Mouse (Mus musculus): Measurements from ENCODE around the gene Prkar2b. TPM values are rescaled to one million over a fixed set of nuclear protein-coding genes. Genes with fewer than 3 reads are reported as not detected.

The Prkar2b gene
- polyA plus RNA-seq, 1 experiment = 16.2 TPM

DNA sequence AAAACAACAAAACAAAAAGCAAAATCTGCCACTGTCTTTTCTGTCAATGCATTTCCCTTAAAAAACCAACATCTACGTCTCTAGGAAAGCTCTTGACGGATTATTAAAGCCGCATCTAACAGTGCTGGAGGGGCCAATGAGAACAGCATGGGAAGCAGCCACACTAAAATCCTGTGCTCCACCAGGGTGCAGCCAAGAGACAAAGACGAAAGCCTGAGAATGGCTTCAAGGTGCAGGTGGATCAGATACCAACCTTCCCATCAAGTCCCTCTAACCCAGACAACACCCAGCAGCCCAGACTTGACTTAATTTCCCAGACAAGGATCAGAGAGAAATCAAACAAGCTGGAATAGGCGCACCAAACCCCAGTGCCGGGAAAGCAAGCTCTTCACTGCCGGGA lies 84.6 kb downstream of the Prkar2b start:
- no peak overlapping the region for H3K4me3 ChIP-seq
- no peaks in the 10 kb centered on the region for H3K79me2 ChIP-seq (ENCODE audit: control insufficient read depth, insufficient read depth)
- no peak overlapping the region for H3K4me2 ChIP-seq (ENCODE audit: low read depth)
- no peaks in the 10 kb centered on the region for H3K27me3 ChIP-seq (ENCODE audit: control insufficient read depth, insufficient read depth, insufficient read length)
- no peaks in the 10 kb centered on the region for H3K36me3 ChIP-seq (ENCODE audit: control insufficient read depth, insufficient read depth)
- TF ChIP-seq POLR2A (IDR thresholded peaks at IDR 0.05; ENCODE audit: insufficient read length, low read depth) = no peak
- H3ac ChIP-seq (ENCODE audit: control insufficient read depth, insufficient read length) = no peak overlapping the region

DNA sequence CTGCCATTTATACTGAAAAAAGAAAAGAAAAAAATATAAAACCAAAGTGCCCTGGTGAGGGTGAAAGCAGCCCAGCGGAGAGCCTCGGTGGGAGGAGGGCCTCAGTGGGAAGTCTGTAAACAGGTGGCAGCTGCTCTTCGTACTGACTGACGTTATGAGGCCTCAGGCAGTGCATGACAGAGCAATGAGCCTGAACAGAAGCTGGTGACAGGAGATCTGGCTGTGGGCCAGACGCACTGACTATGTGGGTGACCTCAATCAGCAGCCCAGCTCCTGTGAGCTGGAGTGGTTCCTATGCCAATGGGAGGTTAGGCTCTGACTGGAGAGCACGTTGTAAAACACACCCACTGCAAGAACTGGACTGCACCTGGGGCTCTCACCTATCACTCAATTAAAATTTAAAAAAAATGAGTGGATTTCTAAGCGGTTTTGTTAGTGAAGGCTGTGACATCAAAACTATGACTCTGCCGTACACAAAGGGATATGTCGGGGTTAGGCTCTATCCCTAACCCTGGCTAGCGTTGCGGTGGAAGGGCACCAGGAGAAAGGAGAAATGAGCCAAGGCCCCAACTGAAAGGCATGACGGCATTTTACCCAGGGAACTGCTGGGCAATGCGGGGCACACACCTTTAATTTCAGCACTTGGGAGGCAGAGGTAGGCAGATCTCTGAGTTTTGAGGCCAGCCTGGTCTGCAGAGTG lies 87.5 kb downstream of the Prkar2b start:
- H3K79me2 ChIP-seq (ENCODE audit: control insufficient read depth, insufficient read depth) = no peaks in the 10 kb centered on the region
- no peak overlapping the region for H3K4me3 ChIP-seq
- no peak overlapping the region for H3ac ChIP-seq (ENCODE audit: control insufficient read depth, insufficient read length)
- no peaks in the 10 kb centered on the region for H3K27me3 ChIP-seq (ENCODE audit: control insufficient read depth, insufficient read depth, insufficient read length)
- peak overlapping the region; percentile 37 for H3K4me2 ChIP-seq (ENCODE audit: low read depth)
- TF ChIP-seq MAX (IDR thresholded peaks at IDR 0.05; ENCODE audit: low read depth) (no peak), TCF3 (IDR thresholded peaks at IDR 0.05; ENCODE audit: insufficient read length, low read depth) (peak; percentile 19), POLR2AphosphoS2 (IDR thresholded peaks at IDR 0.05; ENCODE audit: insufficient read length, low read depth) (no peak), SRF (IDR thresholded peaks at IDR 0.05; ENCODE audit: control insufficient read depth, insufficient read length, low read depth) (no peak), E2F4 (IDR thresholded peaks at IDR 0.05; ENCODE audit: insufficient read depth) (no peak), POLR2A (IDR thresholded peaks at IDR 0.05; ENCODE audit: insufficient read length, low read depth) (no peak), USF1 (IDR thresholded peaks at IDR 0.05; ENCODE audit: low read depth) (no peak), MYOG (IDR thresholded peaks at IDR 0.05; ENCODE audit: control insufficient read depth in 1 of 3, insufficient read depth in 1 of 3, insufficient read length in 2 of 3, low read depth in 2 of 3) (peak in 2 of 3 experiments; percentile 33 to 78), CEBPB (IDR thresholded peaks at IDR 0.05; ENCODE audit: insufficient read depth, poor library complexity, severe bottlenecking) (no peak), TCF12 (IDR thresholded peaks at IDR 0.05; ENCODE audit: insufficient read depth, poor library complexity, severe bottlenecking) (no peak), MYOD1 (IDR thresholded peaks at IDR 0.05; ENCODE audit: control insufficient read depth in 1 of 3, insufficient read length in 2 of 3, low read depth in 2 of 3) (peak in 2 of 3 experiments; percentile 73 to 82), REST (IDR thresholded peaks at IDR 0.05; ENCODE audit: insufficient read depth, insufficient read length) (no peak)
- no peaks in the 10 kb centered on the region for H3K36me3 ChIP-seq (ENCODE audit: control insufficient read depth, insufficient read depth)

DNA sequence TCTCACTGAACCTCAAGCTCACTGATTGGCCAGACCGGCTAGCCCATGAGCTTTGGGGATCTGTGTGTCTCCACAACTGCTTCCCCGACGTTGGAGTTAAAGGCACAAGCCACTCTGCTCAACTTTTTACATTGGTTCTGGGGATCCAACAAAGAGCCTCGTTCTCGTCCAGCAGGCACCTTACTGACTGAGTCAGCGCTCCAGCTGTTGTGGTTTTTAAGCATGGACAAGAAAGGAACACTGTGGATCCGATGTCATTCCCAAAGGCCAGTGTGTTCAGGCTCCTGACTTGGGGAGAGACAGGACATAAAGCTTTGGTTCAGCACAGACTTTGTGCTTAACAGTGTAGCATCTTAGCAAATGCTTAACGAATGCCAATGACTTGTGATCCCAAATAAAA lies 89.5 kb downstream of the Prkar2b start:
- TF ChIP-seq SRF (IDR thresholded peaks at IDR 0.05; ENCODE audit: control insufficient read depth, insufficient read length, low read depth) = no peak
- TF ChIP-seq MYOD1 (IDR thresholded peaks at IDR 0.05; ENCODE audit: control insufficient read depth in 1 of 3, insufficient read length in 2 of 3, low read depth in 2 of 3) = peak in 2 of 3 experiments; percentile 77 to 80
- TF ChIP-seq TCF12 (IDR thresholded peaks at IDR 0.05; ENCODE audit: insufficient read depth, poor library complexity, severe bottlenecking) = peak; percentile 50
- TF ChIP-seq MYOG (IDR thresholded peaks at IDR 0.05; ENCODE audit: control insufficient read depth in 1 of 3, insufficient read depth in 1 of 3, insufficient read length in 2 of 3, low read depth in 2 of 3) = peak in 1 of 3 experiments; percentile 76
- Histone ChIP-seq H3K4me3 (no peak overlapping the region), H3K27me3 (ENCODE audit: control insufficient read depth, insufficient read depth, insufficient read length) (no peaks in the 10 kb centered on the region), H3K4me2 (ENCODE audit: low read depth) (peak overlapping the region; percentile 63), H3ac (ENCODE audit: control insufficient read depth, insufficient read length) (no peak overlapping the region), H3K36me3 (ENCODE audit: control insufficient read depth, insufficient read depth) (no peaks in the 10 kb centered on the region), H3K79me2 (ENCODE audit: control insufficient read depth, insufficient read depth) (no peaks in the 10 kb centered on the region)

GRCm38 (mm10) chr12:31969111-31969510 lies 92.0 kb downstream of the Prkar2b start:
- H3K27me3 ChIP-seq (ENCODE audit: control insufficient read depth, insufficient read depth, insufficient read length) = no peaks in the 10 kb centered on the region
- H3K4me3 ChIP-seq = no peak overlapping the region
- peak overlapping the region; percentile 58 for H3K4me2 ChIP-seq (ENCODE audit: low read depth)
- H3ac ChIP-seq (ENCODE audit: control insufficient read depth, insufficient read length) = no peak overlapping the region
- no peaks in the 10 kb centered on the region for H3K79me2 ChIP-seq (ENCODE audit: control insufficient read depth, insufficient read depth)
- H3K36me3 ChIP-seq (ENCODE audit: control insufficient read depth, insufficient read depth) = no peaks in the 10 kb centered on the region
- TF ChIP-seq MYOG (IDR thresholded peaks at IDR 0.05; ENCODE audit: control insufficient read depth in 1 of 3, insufficient read depth in 1 of 3, insufficient read length in 2 of 3, low read depth in 2 of 3) (no peak), POLR2AphosphoS2 (IDR thresholded peaks at IDR 0.05; ENCODE audit: insufficient read length, low read depth) (no peak), E2F4 (IDR thresholded peaks at IDR 0.05; ENCODE audit: insufficient read depth) (no peak), TCF3 (IDR thresholded peaks at IDR 0.05; ENCODE audit: insufficient read length, low read depth) (no peak), POLR2A (IDR thresholded peaks at IDR 0.05; ENCODE audit: insufficient read length, low read depth) (no peak), USF1 (IDR thresholded peaks at IDR 0.05; ENCODE audit: low read depth) (no peak), TCF12 (IDR thresholded peaks at IDR 0.05; ENCODE audit: insufficient read depth, poor library complexity, severe bottlenecking) (no peak), MYOD1 (IDR thresholded peaks at IDR 0.05; ENCODE audit: control insufficient read depth in 1 of 3, insufficient read length in 2 of 3, low read depth in 2 of 3) (no peak), REST (IDR thresholded peaks at IDR 0.05; ENCODE audit: insufficient read depth, insufficient read length) (no peak)

- Histone ChIP-seq H3K36me3 (ENCODE audit: control insufficient read depth, insufficient read depth) (no peaks in the 10 kb centered on the region), H3ac (ENCODE audit: control insufficient read depth, insufficient read length) (no peak overlapping the region), H3K4me3 (no peak overlapping the region), H3K79me2 (ENCODE audit: control insufficient read depth, insufficient read depth) (no peaks in the 10 kb centered on the region), H3K27me3 (ENCODE audit: control insufficient read depth, insufficient read depth, insufficient read length) (no peaks in the 10 kb centered on the region), H3K4me2 (ENCODE audit: low read depth) (no peak overlapping the region)
- TF ChIP-seq MYOD1 (IDR thresholded peaks at IDR 0.05; ENCODE audit: control insufficient read depth in 1 of 3, insufficient read length in 2 of 3, low read depth in 2 of 3) (no peak), MYOG (IDR thresholded peaks at IDR 0.05; ENCODE audit: control insufficient read depth in 1 of 3, insufficient read depth in 1 of 3, insufficient read length in 2 of 3, low read depth in 2 of 3) (no peak), USF1 (IDR thresholded peaks at IDR 0.05; ENCODE audit: low read depth) (no peak), POLR2A (IDR thresholded peaks at IDR 0.05; ENCODE audit: insufficient read length, low read depth) (no peak), SRF (IDR thresholded peaks at IDR 0.05; ENCODE audit: control insufficient read depth, insufficient read length, low read depth) (no peak), TCF3 (IDR thresholded peaks at IDR 0.05; ENCODE audit: insufficient read length, low read depth) (no peak), CEBPB (IDR thresholded peaks at IDR 0.05; ENCODE audit: insufficient read depth, poor library complexity, severe bottlenecking) (no peak), POLR2AphosphoS2 (IDR thresholded peaks at IDR 0.05; ENCODE audit: insufficient read length, low read depth) (no peak), TCF12 (IDR thresholded peaks at IDR 0.05; ENCODE audit: insufficient read depth, poor library complexity, severe bottlenecking) (no peak), MAX (IDR thresholded peaks at IDR 0.05; ENCODE audit: low read depth) (no peak), E2F4 (IDR thresholded peaks at IDR 0.05; ENCODE audit: insufficient read depth) (no peak), REST (IDR thresholded peaks at IDR 0.05; ENCODE audit: insufficient read depth, insufficient read length) (no peak)
Measured at GRCm38 (mm10) chr12:31967536-31967935, 93.6 kb downstream of the Prkar2b start.
